Mouse (Mus musculus): ENCODE measurements around the gene Cdkl3. TPM values are rescaled to one million over a fixed set of nuclear protein-coding genes. Genes with fewer than 3 reads are reported as not detected.
"Not testable (repeated sequence)": the region's sequence is repeated elsewhere in the genome, so short reads cannot be mapped to it uniquely, and the experiment has no call there.

Cdkl3 gene
- total RNA-seq, 2 experiments from 2014 or later: 9.1 to 11.7 TPM

DNA sequence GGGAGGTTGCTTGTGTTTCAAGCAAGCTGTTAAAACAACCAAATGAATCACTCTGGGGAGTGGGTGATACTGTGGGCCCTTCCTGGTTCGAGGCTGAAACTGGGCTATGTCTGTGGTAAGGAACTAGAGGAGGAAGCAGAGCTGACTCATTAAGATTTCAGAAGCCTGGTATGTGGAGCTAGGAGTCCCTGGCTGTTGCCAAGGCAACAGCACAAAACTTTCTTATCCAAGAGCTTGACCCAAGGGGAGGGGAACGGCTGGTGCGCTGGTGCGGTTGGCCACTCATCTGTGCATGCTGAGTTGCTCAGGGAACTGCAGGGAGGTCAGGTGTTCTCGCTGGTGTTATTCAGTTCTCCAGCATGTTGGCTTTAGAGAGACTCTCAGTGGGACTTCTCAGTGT, 76.0 kb downstream of the Cdkl3 start:
- peak; percentile 26 for DNase-seq

- DNase-seq: no peak
These were observed 76.6 kb downstream of the Cdkl3 start for GRCm38 (mm10) chr11:52080656-52081055.

GRCm38 (mm10) chr11:52085857-52086203, 81.8 kb downstream of the Cdkl3 start:
- no peak for DNase-seq

DNA sequence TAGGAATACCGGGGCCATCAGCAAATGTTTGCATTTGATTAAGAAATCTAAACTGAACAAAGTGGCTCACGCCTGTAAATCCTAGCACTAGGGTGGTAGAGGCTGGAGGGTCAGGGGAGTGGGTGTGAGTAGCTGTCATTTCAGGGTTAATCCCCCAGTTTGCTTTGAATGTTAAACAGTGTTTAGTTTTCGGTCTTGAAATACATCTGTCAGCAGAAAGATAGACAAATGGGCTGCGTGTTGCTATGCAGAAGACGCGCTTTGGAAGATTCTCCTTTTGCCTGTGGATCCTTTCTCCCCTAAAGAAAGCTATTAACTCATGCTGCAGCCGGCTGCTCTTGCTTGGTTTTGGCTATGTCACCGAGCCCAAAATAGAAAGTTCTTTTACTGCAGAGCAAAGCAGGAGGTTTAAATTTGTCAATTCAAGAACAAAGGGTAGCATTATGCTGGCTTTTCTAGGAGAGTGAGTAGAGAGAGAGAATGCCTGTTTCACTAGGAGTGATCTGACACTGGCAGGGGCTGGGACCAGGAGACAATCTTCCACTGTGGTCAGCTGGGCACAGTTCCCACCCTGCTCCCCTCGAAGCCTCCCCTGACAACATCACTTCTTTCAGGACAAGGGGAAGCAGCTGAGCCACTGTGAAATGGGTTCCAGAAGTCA, 82.3 kb downstream of the Cdkl3 start:
- peak; percentile 32 for DNase-seq

DNA sequence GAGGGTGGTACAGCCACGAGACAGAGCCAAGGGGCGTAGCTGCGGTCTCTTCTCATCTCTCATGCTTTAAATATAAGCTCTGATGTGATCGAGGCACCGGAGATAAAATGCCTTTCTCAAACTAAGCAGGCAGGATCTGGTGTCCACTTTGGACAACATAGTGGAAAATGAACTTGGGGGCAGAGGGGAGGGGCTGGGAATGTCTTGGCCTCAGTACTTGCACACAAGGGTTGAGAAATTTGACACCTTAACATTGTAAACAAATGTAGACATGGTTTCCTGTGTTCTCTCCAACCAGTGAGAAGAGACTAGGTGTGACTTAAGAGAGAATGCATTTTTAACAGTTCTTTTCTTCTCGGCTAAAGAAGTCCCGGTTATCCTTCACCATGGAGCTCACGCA, 85.3 kb downstream of the Cdkl3 start:
- DNase-seq: no peak

DNA sequence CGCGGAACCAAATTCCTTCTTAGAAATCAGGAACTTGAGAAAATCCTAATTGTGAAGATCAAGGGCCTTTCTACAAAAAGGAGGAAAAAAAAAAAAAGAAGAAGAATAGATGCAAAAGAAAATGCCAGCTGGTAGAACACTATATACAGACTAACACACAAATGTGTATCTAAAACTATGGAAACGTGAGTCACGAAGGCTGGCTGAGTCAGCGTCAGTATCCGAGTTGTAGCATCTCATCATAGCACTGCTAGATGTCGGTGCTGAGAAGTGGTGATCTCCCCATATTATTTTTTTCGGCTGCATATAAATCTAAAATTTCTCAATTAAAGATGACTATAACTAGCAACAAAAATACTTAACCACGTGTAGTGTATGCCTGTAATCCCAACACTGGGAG, 87.2 kb downstream of the Cdkl3 start:
- no peak for DNase-seq

DNA sequence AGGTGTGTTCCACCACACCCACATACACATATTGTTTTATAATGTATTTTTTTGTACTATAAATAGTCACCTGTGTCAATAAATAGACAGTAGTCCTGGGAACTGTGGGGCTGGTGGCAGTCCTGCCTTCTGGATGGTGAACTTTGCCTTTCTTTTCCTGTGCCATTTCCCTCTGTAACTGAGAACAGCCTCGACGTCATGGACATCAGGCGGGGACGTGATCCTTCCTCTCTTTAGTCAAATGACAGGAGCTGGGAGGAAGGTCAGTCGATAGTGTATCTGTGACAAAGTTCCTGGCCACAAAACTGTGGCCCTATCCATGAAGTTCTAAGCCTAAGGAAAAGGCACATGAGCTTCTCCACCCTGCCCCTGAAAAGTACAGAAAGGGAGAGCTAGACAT, 90.5 kb downstream of the Cdkl3 start:
- DNase-seq: peak; percentile 22

DNA sequence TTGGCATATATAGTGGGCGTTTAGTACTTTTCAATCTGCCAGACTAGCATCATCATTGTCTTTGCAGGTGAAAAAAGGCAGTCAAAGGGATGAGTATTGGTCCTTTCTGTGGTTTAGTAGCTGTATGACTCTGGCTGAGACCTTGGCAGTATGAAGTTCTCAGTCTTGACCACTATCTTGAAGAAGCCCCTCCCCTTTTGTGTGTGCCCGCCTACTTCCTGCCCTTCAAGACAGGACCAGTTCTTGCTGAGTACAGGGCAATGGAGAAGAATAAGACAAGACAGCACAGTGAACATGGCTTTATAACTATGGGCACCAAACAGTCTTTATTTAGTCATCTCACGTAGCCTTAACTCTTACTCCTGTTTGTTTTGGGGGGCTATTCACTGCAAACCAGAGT, 93.0 kb downstream of the Cdkl3 start:
- DNase-seq: no peak

GRCm38 (mm10) chr11:52097596-52097995, 93.6 kb downstream of the Cdkl3 start:
- no peak for DNase-seq

DNA sequence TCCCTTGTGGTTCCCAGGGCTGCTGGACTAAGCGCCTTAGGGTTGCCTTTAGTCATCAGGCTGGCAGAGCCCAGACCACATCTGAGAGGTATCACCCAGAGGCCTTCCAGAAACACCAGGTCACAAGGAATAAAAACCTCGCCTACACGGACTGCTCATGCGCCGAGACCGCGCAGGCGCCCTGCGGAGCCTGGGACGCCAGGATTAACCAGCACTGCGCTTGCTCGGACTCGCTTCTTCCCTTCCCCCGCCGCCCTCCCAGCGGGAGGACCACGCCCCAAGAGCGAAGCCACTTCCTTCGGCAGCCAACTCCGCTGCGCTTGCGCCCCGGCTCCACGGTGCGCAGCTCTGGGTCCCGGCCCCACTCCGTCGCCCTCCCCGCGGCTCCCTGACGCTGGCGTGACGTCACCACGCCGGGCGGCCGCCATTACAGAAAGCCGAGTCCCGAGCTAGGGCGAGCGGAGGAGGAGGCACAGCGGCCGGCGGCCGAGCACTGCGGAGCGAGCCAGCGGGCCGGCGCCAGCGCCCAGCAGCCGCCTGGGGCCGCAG, 94.5 kb downstream of the Cdkl3 start, which contains the start of gene Ppp2ca:
TSS of gene Ppp2ca (plus strand) at position 284 of the 549 bp plus-strand sequence.
- DNase-seq: peak; percentile 98

- DNase-seq: peak; percentile 86
These were observed 95.2 kb downstream of the Cdkl3 start for GRCm38 (mm10) chr11:52099031-52099761.

GRCm38 (mm10) chr11:52099771-52100219, 95.8 kb downstream of the Cdkl3 start:
- no peak for DNase-seq

- no peak for DNase-seq
These were observed 99.0 kb downstream of the Cdkl3 start for GRCm38 (mm10) chr11:52102977-52103376.

GRCm38 (mm10) chr11:52105503-52105902, 101.5 kb downstream of the Cdkl3 start:
- no peak for DNase-seq

GRCm38 (mm10) chr11:52106037-52106436, 102.0 kb downstream of the Cdkl3 start:
- DNase-seq: no peak

GRCm38 (mm10) chr11:52106438-52106837, 102.4 kb downstream of the Cdkl3 start:
- no peak for DNase-seq

GRCm38 (mm10) chr11:52108796-52109195, 104.8 kb downstream of the Cdkl3 start:
- no peak for DNase-seq

GRCm38 (mm10) chr11:52109421-52109820, 105.4 kb downstream of the Cdkl3 start:
- DNase-seq: no peak

GRCm38 (mm10) chr11:52115479-52115878, 111.5 kb downstream of the Cdkl3 start:
- DNase-seq: no peak

DNA sequence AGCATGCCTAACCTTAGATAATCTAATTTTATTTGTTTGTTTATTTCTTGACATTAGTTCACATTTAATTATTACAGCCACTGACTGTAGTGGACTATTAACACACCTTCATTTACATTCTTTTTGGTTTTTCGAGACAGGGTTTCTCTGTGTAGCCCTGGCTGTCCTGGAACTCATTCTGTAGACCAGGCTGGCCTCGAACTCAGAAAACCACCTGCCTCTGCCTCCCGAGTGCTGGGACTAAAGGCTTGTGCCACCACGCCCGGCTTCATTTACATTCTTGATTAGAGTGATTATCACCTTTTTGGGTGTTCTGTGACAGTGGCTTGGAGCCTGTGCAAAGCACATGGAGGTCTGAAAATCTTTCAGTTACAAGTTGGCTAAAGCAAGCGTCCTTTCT, 112.1 kb downstream of the Cdkl3 start:
- not testable (repeated sequence) for DNase-seq

GRCm38 (mm10) chr11:52117156-52117555, 113.1 kb downstream of the Cdkl3 start:
- DNase-seq: no peak

- DNase-seq: not testable (repeated sequence)
These were observed 116.4 kb downstream of the Cdkl3 start for GRCm38 (mm10) chr11:52120415-52120814.

- DNase-seq: no peak
These were observed 118.0 kb downstream of the Cdkl3 start for GRCm38 (mm10) chr11:52122045-52122444.

- DNase-seq: no peak
These were observed 120.4 kb downstream of the Cdkl3 start for GRCm38 (mm10) chr11:52124468-52124867.

All from heart, postnatal 4 days (tissue).